Mouse (Mus musculus) liver, adult 2 months (tissue): ENCODE data around the gene Heg1.

ENCODE experiments used
- CTCF ChIP-seq: fragments of 200-500 bp; IDR thresholded peaks from 2 replicates; pipeline ENCODE4 v1.5.1; 2011; ENCODE audit warnings: low read depth, low read length, control low read depth
- POLR2A ChIP-seq: fragments of 200-500 bp; IDR thresholded peaks from 2 replicates; pipeline ENCODE4 v1.6.1; 2011; ENCODE audit warnings: low read length, control low read depth; ENCODE audit not compliant: insufficient read depth; ENCODE audit errors: extremely low read depth

DNA sequence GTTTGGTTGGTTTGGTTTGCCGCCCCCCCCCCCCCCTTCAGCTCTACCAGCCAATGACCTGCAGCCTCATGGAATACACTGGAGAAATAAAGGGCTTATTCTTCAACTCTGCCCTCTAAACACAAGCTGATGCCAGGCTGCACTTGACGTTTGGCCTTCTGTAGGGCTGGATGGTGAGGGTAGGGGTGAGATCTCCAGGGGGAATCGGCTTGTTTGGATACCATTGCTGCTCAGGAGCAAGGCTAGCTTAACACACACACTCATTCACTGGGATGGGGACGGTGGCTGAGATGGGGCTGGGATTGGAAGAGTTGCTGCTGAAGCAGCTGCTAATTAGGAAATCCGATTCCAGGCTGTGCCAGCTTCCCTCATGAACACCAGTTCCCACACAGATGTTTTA lies 16.4 kb downstream of the Heg1 start:
- TF ChIP-seq CTCF (no peak), POLR2A (no peak)
